Mouse (Mus musculus) frontal cortex, postnatal 25 days (tissue): ENCODE measurements around the gene B4galt3.
"Not testable (repeated sequence)": the region's sequence is repeated elsewhere in the genome, so short reads cannot be mapped to it uniquely, and the experiment has no call there.

ENCODE experiments used
- DNase-seq, 2 experiments: peaks; one replicate each; pipeline ENCODE4 v3.0.0; 2022; ENCODE audit warnings: low spot score in 2 of 2

The B4galt3 gene

GRCm38 (mm10) chr1:171284491-171284890, 14.4 kb downstream of the B4galt3 start:
- DNase-seq: no peak

- DNase-seq: peak in 1 of 2 experiments; percentile 9
Observed at GRCm38 (mm10) chr1:171285096-171285892, 15.2 kb downstream of the B4galt3 start.

GRCm38 (mm10) chr1:171286517-171286916, 16.4 kb downstream of the B4galt3 start:
- peak in 1 of 2 experiments; percentile 8 for DNase-seq

- peak; percentile 89 to 90 for DNase-seq
Observed at GRCm38 (mm10) chr1:171287136-171288081, 17.3 kb downstream of the B4galt3 start, which contains the start of gene Usp21. Gene Usp21 (minus strand): TSS chr1:171287991.

- DNase-seq: no peak
Observed at GRCm38 (mm10) chr1:171288328-171288727, 18.2 kb downstream of the B4galt3 start.

GRCm38 (mm10) chr1:171293351-171293750, 23.2 kb downstream of the B4galt3 start:
- DNase-seq: no peak

GRCm38 (mm10) chr1:171293906-171294297, 23.8 kb downstream of the B4galt3 start:
- DNase-seq: no peak

- peak; percentile 80 to 82 for DNase-seq
Observed at GRCm38 (mm10) chr1:171294298-171295062, 24.4 kb downstream of the B4galt3 start, which contains the start of gene Ufc1. Gene Ufc1 (minus strand): TSS chr1:171295024.

- DNase-seq: no peak
Observed at GRCm38 (mm10) chr1:171295063-171295402, 24.9 kb downstream of the B4galt3 start.

GRCm38 (mm10) chr1:171298226-171298625, 28.1 kb downstream of the B4galt3 start:
- no peak for DNase-seq

GRCm38 (mm10) chr1:171306157-171306556, 36.0 kb downstream of the B4galt3 start:
- DNase-seq: not testable (repeated sequence)

GRCm38 (mm10) chr1:171309321-171309720, 39.2 kb downstream of the B4galt3 start:
- no peak for DNase-seq

- DNase-seq: no peak
Observed at GRCm38 (mm10) chr1:171319748-171320147, 49.6 kb downstream of the B4galt3 start.

GRCm38 (mm10) chr1:171320151-171320550, 50.0 kb downstream of the B4galt3 start:
- DNase-seq: no peak

- DNase-seq: no peak
Observed at GRCm38 (mm10) chr1:171321415-171321814, 51.3 kb downstream of the B4galt3 start.

GRCm38 (mm10) chr1:171322012-171322411, 51.9 kb downstream of the B4galt3 start:
- DNase-seq: no peak

GRCm38 (mm10) chr1:171325571-171325970, 55.4 kb downstream of the B4galt3 start:
- no peak for DNase-seq
